Mouse (Mus musculus) gastrocnemius, adult 18-20 months (tissue): ENCODE results near the gene Zfp677. TPM values are rescaled to one million over a fixed set of nuclear protein-coding genes. Genes with fewer than 3 reads are reported as not detected.
"Not testable (repeated sequence)": the region's sequence is repeated elsewhere in the genome, so short reads cannot be mapped to it uniquely, and the experiment has no call there.

ENCODE experiments used
- DNase-seq: peaks from one replicate; pipeline ENCODE4 v3.0.0; 2021; ENCODE audit warnings: low spot score
- long read RNA-seq, 2 experiments: library from polyadenylated mRNA; stranded (forward); transcript quantifications; one replicate each; pipeline ENCODE4 v2.0.0; 2021
- total RNA-seq, 2 experiments: library from RNA; stranded (reverse); gene quantifications; 2 replicates each; pipeline ENCODE4 v1.2.3; 2021

Gene Zfp677
- total RNA-seq: 1 to 10 TPM in 1 of 2 experiments, under 1 TPM in 1; 0.66 to 1.1 TPM
- long read RNA-seq, experiment 1, partial matches to known transcripts: 0 of 2 reads
- long read RNA-seq, experiment 1, other reads (novel, unspliced or antisense): 0 of 2 reads
- long read RNA-seq, experiment 2: 0 reads

DNA sequence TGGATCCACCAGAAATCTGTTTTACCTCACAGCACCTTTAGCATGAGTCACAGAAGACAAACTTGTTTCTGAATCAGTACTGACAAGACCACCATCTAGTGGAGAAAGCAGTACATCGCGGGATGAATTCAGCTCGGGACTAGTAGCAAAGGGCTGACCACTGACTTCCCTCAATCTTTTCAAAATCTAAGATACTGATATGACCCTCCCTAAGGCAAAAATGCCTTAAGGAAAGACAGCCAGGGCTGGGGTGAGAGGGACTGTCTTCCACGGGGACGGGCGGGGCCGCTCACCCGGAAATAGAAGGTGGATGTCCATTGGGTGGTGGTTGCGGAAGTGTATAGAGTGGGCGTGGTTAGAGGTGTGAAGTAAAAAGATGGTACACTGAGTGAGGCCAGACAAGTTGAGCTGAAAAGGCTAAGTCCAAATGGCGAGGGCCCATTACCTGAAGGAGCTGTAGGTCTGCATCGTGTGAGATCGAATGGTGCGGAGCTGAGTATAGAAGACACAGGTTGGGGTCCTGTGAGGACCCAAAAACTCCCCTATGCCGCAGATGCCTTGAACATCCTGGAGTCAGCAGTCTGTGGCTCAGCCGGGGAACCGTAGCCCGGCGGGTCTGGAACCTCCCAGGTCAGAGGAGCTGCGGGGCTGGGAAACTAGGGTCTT is at the start of gene Zfp677:
Gene Zfp677 (plus strand): TSS at position 358 of the 666 bp plus-strand sequence.
- peak; percentile 53 for DNase-seq

DNA sequence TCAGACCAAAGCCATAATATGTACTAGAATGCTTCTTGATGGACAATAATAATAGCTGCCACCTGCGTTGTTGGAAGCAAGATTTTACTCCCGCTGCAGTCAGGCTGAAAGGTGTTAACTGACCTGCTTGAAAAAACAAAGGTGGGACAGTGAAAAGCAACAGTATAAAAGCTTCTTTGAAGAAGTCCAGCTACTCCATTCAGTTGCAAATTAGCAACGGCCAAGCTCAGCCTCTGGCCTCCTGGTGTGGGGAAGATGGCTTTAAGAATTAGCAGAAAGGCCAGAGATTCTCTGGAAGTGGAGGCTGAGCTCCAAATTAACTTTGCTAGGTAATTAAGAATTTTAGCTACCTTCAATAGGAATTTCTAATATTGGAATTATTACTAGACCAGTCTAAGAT is 15.5 kb upstream of the Zfp677 start:
- DNase-seq: not testable (repeated sequence)

DNA sequence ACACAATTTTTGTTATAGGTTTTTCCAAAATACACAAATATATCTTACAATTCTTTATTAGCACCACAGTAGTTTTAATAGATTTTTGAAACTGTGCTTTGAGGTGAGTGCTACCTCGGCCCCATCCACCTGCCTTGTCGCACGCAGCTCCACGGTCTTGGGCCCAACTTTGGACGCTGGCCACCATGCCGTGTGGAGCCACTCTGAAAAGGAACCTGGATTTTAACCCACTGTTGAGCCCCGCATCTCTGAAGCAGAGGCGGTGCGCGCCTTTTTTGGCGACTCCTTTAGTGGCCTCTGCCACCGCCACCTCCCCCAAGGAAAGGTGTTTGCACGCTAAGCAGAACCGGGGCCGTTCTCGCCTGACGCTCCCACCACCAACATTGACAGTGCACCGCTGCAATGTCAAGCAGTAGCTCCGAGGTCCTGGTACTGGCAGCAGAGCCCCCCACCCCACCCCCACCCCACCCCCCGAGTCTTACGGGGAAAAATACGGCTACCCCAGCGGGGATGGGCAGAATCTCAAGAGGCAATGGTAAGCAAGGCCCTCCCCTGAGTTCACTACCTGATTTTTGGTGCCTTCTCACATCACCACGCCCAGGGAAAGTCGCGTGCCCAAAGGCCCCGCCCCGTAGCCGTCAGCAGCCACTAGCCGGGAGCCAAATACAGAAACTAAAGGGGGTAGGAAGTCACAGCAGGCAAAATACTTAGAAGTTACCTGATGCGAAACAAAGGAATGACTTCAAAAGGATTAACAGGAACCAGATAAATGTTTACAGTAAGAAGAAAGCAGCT is 13.4 kb upstream of the Zfp677 start:
- no peak for DNase-seq

DNA sequence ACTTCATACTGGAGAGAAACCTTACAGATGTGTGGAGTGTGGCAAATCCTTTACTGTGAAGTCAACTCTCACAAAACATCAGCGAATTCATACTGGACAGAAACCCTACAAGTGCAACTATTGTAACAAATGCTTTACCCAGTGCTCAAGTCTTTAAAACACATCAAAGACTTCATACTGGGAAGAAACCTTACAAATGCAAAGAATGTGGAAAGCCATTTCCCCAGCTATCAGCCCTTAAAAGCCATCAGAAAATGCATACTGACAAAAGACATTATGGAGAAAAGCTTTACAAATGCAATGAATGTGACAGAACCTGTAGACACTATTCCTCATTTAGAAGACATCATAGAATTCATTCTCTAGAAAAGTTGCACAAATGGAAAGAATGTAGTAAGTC is 8.2 kb upstream of the Zfp677 start:
- no peak for DNase-seq

DNA sequence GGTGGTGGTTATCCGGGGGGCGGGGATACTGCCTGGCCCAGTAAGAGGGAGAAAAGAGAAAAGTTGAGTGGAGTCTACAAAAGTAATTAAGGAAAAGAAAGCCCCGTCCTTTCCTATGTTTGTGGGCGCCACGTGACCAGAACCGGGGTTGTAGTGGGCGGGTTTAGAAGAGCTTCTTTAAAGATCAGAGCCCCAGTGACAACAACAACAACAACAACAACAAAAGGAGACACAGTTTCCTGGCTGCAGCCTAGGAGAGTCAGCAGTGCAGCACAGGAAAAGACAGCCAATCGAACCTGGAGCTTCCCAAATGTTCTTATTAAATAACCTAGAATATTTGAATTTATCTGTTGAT is 486 bp downstream of the Zfp677 start:
- no peak for DNase-seq

DNA sequence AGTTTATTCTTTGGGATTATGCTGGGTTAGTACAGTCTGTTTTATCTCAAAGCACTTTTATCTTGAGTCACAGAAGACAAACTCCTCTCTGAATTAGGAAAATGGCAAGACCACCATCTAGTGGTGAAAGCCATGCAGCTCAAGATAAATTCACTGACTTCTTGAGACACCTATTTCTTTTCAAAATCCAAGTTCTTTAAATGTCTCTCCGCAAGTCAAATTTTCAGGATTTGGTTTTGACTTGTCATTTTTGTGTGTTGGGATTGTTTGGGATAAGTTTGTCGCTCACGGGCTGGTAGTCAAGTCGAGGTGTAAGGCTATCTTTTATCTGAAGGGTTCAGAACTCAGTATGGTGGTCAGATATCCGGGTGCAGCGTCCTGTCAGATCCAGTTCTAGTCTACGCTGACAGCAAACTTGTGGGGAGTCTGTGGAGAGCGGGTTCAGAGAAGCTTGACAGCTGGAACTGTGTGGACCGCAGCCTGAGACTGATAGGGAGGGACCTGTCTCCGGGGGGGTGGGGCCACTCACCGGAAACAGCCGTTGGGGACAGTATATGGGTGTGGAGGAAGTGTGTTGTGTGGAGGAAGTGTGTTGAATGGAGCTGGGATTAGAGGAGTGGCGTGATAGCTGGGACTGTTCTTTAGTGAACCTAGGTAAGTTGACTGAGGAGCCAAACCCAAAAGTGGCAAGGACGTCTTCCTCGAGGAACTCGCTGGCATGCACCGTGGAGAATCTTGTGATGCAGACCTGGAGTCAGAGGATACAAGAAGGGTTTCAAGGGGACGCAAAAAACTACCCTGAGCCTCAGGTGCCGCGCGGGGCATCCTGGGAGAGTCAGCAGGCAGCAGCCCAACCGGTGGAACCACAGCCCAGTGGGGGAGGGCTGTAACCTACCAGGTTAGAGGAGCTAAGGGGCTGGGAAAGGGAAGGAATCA is 39.4 kb downstream of the Zfp677 start, which contains the start of gene Zfp54:
Gene Zfp54 (plus strand): TSS at position 564 of the 936 bp plus-strand sequence.
- DNase-seq: peak; percentile 58

DNA sequence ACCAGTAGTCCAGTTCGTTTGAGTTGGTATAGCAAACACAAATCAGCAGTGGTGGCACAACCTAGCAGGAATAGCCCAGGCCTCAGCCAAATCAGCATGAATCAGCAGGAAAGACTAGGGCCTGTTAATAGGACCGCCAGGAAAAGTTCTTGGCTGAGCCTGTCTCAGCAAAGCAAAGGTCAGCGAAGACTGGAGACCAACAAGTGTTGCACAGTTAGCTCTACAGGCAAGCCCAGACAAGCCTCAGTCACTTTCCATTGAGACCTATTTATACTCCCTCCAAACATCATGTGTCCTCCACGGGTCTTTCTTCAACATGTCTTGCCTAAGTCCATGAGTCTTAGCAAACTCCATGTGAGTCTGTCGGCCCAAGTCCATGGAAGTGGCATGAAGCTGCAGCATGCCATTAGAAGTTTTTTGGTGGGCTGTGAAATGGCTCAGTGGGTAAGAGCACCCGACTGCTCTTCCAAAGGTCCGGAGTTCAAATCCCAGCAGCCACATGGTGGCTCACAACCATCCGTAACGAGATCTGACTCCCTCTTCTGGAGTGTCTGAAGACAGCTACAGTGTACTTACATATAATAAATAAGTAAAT is 55.4 kb downstream of the Zfp677 start:
- not testable (repeated sequence) for DNase-seq

Other genes with a start within 250 kb of the Zfp677 start
- gene Vmn1r234, start 157.7 kb upstream of the Zfp677 start, total RNA-seq: not detected
- gene Vmn1r235, start 127.3 kb upstream of the Zfp677 start, total RNA-seq: not detected
- not detected for gene Vmn1r236, start 100.8 kb upstream of the Zfp677 start, total RNA-seq
- not detected for gene Vmn1r237, start 71.9 kb upstream of the Zfp677 start, total RNA-seq
- gene Zfp54, start 39.5 kb downstream of the Zfp677 start, total RNA-seq: 1 to 10 TPM in 1 of 2 experiments, under 1 TPM in 1; 0.66 to 1.0 TPM
- gene Zfp51, start 66.6 kb downstream of the Zfp677 start, total RNA-seq: 10 to 100 TPM in 1 of 2 experiments, 1 to 10 TPM in 1; 9.4 to 10.3 TPM
- 1 to 10 TPM; 1.1 to 1.2 TPM for gene Zfp53, start 105.2 kb downstream of the Zfp677 start, total RNA-seq
- 1 to 10 TPM; 6.4 to 8.7 TPM for gene Zfp52, start 151.8 kb downstream of the Zfp677 start, total RNA-seq
- 1 to 10 TPM; 2.3 to 3.2 TPM for gene Zfp948, start 183.3 kb downstream of the Zfp677 start, total RNA-seq